Mouse (Mus musculus): ENCODE measurements around the gene Ralgps1. TPM values are rescaled to one million over a fixed set of nuclear protein-coding genes. Genes with fewer than 3 reads are reported as not detected.

Gene Ralgps1
- polyA plus RNA-seq (2015; fragmentation: Nextera tagmentation; extraction: Ambion mirVana) = 4.3 and 5.1 TPM in 2 replicates

DNA sequence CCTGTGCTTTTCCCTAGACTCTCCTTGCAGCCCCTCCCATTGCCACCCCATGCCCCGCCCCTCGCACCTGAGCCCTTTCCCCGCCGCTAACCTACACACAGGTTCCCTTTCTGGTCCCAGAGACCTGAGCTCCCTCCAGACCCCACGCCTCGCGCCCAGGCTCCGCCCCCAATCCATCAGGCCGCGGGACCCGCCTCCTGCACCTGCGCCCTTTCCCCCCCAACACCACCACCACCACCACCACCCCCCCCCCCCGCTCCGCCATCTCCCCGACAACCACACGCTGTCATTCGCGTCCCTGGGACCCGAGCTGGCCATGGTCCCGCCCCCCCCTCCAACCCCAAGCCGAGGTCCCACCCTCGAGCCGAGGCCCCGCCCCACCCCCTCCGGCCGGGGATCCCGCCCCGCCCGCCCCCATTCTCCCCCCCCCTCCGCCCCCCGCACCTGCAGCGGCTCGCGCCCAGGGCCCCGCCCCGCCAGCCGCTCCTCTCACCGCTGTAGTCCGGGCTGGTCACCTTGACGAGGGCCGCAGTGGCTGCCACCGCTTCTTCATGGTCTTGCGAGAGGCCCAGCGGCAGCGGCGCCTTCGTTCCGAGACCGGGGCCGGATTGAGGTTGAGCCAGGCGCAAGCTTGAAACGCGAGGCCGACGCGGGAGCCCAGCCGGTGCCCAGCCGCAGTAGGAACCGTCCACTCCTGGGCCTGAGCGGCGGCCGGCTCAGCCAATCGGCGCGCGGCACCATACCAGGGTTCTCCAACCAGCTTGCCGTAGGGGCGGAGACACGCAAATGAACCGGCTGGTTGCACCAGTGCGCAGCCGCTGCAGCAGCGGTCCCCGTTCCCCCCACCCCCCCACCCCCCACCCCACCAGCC lies at the start of gene Ralgps1:
TSS of gene Ralgps1 (minus strand) at position 710 of the 871 bp plus-strand sequence.
- H3K27me3 ChIP-seq = no peaks in the 10 kb centered on the region
- peak within 1 kb of the TSS; percentile 73 for H3K4me2 ChIP-seq (replicated peaks)
- ATAC-seq (ENCODE audit: low FRiP score, low read depth) = peak; percentile 99
- under 1% methylated on average over 51 of the region's 74 CpGs for WGBS
- H3K4me1 ChIP-seq = peaks cover 7% of the 10 kb centered on the region
- peak within 1 kb of the TSS; percentile 65 for H3K4me3 ChIP-seq
- peak within 1 kb of the TSS; percentile 84; the same call in 1 of the 2 replicates for H3K27ac ChIP-seq
- H3K9ac ChIP-seq = peak within 1 kb of the TSS; percentile 62
- H3K36me3 ChIP-seq = no peaks in the 10 kb centered on the region
- no peaks in the 10 kb centered on the region for H3K9me3 ChIP-seq

DNA sequence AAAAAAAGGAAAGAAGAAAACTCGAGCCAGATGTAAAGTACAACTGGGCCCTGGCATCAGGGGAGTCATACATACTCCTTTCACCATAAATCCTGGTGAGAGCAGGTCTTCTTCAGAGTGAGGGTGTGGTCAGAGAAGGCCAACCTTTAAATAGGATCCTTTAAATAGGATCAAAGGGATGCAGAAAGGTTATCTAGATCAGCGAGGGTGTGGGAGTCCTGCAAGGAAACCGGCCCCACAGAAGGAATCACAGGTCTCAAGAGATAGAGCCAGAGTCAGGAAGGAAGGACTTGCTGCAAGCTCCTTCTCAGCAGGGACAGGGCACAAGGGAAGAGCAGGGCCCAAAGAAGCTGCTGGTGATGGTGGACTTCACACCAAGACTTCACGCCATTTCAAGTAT lies 46.2 kb upstream of the Ralgps1 start:
- ATAC-seq (ENCODE audit: low FRiP score, low read depth) = no peak
- Histone ChIP-seq H3K27me3 (no peaks in the 10 kb centered on the region), H3K4me1 (no peaks in the 10 kb centered on the region), H3K36me3 (peaks cover 41% of the 10 kb centered on the region), H3K4me2 (replicated peaks) (no peak overlapping the region), H3K27ac (no peak overlapping the region), H3K9ac (no peak overlapping the region), H3K4me3 (no peak overlapping the region), H3K9me3 (no peaks in the 10 kb centered on the region)
- WGBS = 68% methylated on average over 4 of the region's 4 CpGs

- Histone ChIP-seq H3K36me3 (peaks cover 50% of the 10 kb centered on the region), H3K9ac (no peak overlapping the region), H3K27me3 (no peaks in the 10 kb centered on the region), H3K4me2 (replicated peaks) (no peak overlapping the region), H3K9me3 (no peaks in the 10 kb centered on the region), H3K4me1 (no peaks in the 10 kb centered on the region), H3K4me3 (no peak overlapping the region), H3K27ac (no peak overlapping the region)
- WGBS = 95% methylated on average over 13 of the region's 13 CpGs
- no peak for ATAC-seq (ENCODE audit: low FRiP score, low read depth)
These were observed 42.7 kb upstream of the Ralgps1 start for GRCm38 (mm10) chr2:33414019-33414418.

DNA sequence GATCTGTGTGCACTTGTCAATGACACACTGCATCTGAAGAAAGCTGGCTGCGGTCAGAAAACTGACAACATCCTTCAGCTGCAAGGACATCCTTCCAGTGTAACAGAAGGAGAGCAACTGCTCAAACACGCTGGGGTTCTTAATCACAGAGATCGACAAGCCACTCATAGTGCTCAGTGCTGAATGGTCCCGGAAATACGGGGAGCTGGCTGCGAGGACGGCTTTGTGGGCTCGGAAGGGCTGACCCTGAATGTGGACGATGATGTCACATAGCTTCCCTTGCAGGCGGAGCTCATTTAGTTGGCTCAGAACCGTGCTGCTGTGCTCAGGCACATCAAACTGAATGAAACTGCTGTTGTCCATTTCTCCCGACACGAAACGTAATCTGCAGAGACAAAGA lies 40.8 kb upstream of the Ralgps1 start:
- no peaks in the 10 kb centered on the region for H3K9me3 ChIP-seq
- no peak overlapping the region for H3K4me3 ChIP-seq
- 87% methylated on average over 14 of the region's 14 CpGs for WGBS
- no peaks in the 10 kb centered on the region for H3K4me1 ChIP-seq
- H3K4me2 ChIP-seq (replicated peaks) = no peak overlapping the region
- H3K9ac ChIP-seq = no peak overlapping the region
- peaks cover 55% of the 10 kb centered on the region for H3K36me3 ChIP-seq
- no peak for ATAC-seq (ENCODE audit: low FRiP score, low read depth)
- H3K27me3 ChIP-seq = no peaks in the 10 kb centered on the region
- H3K27ac ChIP-seq = no peak overlapping the region

DNA sequence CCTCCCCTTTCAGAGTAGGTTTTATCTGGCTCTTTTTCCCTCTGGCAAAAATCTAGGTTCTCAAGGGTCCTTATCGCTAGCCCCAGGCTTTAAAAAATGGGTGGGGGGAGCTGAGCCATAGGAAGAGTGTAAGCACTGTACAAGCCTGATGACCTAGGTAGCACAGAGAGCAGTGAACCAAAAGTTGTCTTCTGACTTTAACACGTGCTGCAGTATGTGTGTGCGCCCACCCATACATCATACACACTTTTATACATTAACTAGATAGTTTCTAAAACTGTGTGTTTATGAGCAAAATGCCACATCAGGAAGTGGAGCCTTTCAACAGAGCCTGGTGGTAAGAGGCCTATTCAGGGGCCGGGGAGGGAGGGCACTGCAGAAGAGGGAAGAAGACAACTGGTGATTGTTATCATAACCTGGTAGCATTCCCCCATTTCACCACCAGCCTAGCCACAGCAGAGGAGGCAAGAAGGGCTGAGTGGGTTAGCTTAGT lies 32.3 kb upstream of the Ralgps1 start:
- Histone ChIP-seq H3K27me3 (no peaks in the 10 kb centered on the region), H3K4me3 (no peak overlapping the region), H3K27ac (no peak overlapping the region), H3K9me3 (no peaks in the 10 kb centered on the region), H3K4me1 (peaks cover 4% of the 10 kb centered on the region; the same call in 1 of the 2 replicates), H3K4me2 (replicated peaks) (no peak overlapping the region), H3K36me3 (peaks cover 21% of the 10 kb centered on the region), H3K9ac (no peak overlapping the region)
- WGBS = 73% methylated on average over 4 of the region's 4 CpGs
- no peak for ATAC-seq (ENCODE audit: low FRiP score, low read depth)

- 61% methylated on average over 5 of the region's 5 CpGs for WGBS
- Histone ChIP-seq H3K4me1 (peaks cover 4% of the 10 kb centered on the region; the same call in 1 of the 2 replicates), H3K27me3 (no peaks in the 10 kb centered on the region), H3K36me3 (peaks cover 13% of the 10 kb centered on the region), H3K27ac (no peak overlapping the region), H3K9ac (no peak overlapping the region), H3K4me3 (no peak overlapping the region), H3K9me3 (no peaks in the 10 kb centered on the region), H3K4me2 (replicated peaks) (no peak overlapping the region)
- ATAC-seq (ENCODE audit: low FRiP score, low read depth) = no peak
These were observed 31.4 kb upstream of the Ralgps1 start for GRCm38 (mm10) chr2:33402638-33403037.

- Histone ChIP-seq H3K4me3 (no peak overlapping the region), H3K27me3 (no peaks in the 10 kb centered on the region), H3K27ac (no peak overlapping the region), H3K4me2 (replicated peaks) (no peak overlapping the region), H3K9me3 (no peaks in the 10 kb centered on the region), H3K4me1 (peaks cover 4% of the 10 kb centered on the region; the same call in 1 of the 2 replicates), H3K9ac (no peak overlapping the region), H3K36me3 (peaks cover 13% of the 10 kb centered on the region)
- ATAC-seq (ENCODE audit: low FRiP score, low read depth) = peak; percentile 59; the same call in 1 of the 2 replicates
- WGBS = 36% methylated on average over 7 of the region's 7 CpGs
These were observed 30.9 kb upstream of the Ralgps1 start for GRCm38 (mm10) chr2:33402236-33402635.

GRCm38 (mm10) chr2:33401217-33401616 lies 29.9 kb upstream of the Ralgps1 start:
- H3K9ac ChIP-seq = no peak overlapping the region
- no peak for ATAC-seq (ENCODE audit: low FRiP score, low read depth)

DNA sequence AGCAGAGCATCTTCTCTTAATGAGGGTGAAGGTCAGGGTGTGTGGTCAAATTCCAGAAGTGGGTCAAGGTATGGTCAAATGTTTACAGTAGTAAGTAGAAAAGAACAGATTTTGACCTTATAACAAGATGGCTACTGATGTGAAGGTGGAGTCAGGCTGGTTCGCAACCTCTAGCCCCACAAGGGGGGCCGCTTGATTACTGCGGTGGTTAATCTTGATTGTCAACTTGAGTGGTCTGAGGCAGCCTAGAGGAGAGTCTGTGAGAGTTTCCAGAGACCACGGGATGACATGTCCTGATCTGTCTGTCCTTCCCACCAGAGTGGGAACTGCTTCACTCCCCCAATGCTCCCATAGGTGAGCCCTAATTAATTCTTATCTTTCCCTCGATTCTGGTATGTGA lies 29.3 kb upstream of the Ralgps1 start:
- ATAC-seq (ENCODE audit: low FRiP score, low read depth) = no peak
- no peaks in the 10 kb centered on the region for H3K4me1 ChIP-seq
- H3K4me3 ChIP-seq = no peak overlapping the region
- H3K9ac ChIP-seq = no peak overlapping the region
- 73% methylated on average over 5 of the region's 5 CpGs for WGBS
- H3K4me2 ChIP-seq (replicated peaks) = no peak overlapping the region
- no peaks in the 10 kb centered on the region for H3K9me3 ChIP-seq
- no peak overlapping the region for H3K27ac ChIP-seq
- peaks cover 3% of the 10 kb centered on the region; the same call in 1 of the 2 replicates for H3K36me3 ChIP-seq
- H3K27me3 ChIP-seq = no peaks in the 10 kb centered on the region

More at GRCm38 (mm10) chr2:33401217-33401616, 29.9 kb upstream of the Ralgps1 start:
- Histone ChIP-seq H3K4me1 (no peaks in the 10 kb centered on the region), H3K36me3 (peaks cover 8% of the 10 kb centered on the region), H3K4me2 (replicated peaks) (no peak overlapping the region), H3K9me3 (no peaks in the 10 kb centered on the region), H3K27me3 (no peaks in the 10 kb centered on the region), H3K4me3 (no peak overlapping the region), H3K27ac (no peak overlapping the region)
- WGBS = 32% methylated on average over 3 of the region's 3 CpGs

DNA sequence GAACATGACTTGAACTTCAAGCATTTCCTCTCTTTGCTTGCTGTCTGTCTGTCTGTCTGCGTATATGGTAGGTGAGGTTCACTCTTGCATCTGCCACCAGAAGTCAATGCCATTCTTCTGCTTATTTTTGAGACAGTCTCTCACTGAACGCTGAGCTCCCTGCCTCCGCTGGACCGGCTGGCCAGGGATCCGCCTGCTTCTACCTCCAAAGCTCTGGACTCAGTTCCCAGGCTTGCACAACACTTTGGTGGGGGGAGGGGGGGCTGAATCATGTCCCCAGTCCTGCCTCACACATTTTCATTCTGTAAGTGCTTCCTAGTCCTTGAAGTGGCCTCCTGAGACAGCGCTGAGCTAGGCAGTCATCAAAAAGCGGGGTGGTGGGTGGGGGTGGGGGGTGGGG lies 27.8 kb upstream of the Ralgps1 start:
- Histone ChIP-seq H3K4me2 (replicated peaks) (no peak overlapping the region), H3K27me3 (no peaks in the 10 kb centered on the region), H3K9ac (no peak overlapping the region), H3K4me3 (no peak overlapping the region), H3K36me3 (no peaks in the 10 kb centered on the region), H3K9me3 (no peaks in the 10 kb centered on the region), H3K27ac (no peak overlapping the region), H3K4me1 (no peaks in the 10 kb centered on the region)
- WGBS = 73% methylated on average over 7 of the region's 7 CpGs
- ATAC-seq (ENCODE audit: low FRiP score, low read depth) = no peak

- Histone ChIP-seq H3K4me1 (no peaks in the 10 kb centered on the region), H3K27ac (no peak overlapping the region), H3K9me3 (no peaks in the 10 kb centered on the region), H3K4me3 (no peak overlapping the region), H3K4me2 (replicated peaks) (no peak overlapping the region), H3K27me3 (no peaks in the 10 kb centered on the region), H3K9ac (no peak overlapping the region), H3K36me3 (no peaks in the 10 kb centered on the region)
- 80% methylated on average over 4 of the region's 4 CpGs for WGBS
- ATAC-seq (ENCODE audit: low FRiP score, low read depth) = no peak
These were observed 25.8 kb upstream of the Ralgps1 start for GRCm38 (mm10) chr2:33397036-33397435.

DNA sequence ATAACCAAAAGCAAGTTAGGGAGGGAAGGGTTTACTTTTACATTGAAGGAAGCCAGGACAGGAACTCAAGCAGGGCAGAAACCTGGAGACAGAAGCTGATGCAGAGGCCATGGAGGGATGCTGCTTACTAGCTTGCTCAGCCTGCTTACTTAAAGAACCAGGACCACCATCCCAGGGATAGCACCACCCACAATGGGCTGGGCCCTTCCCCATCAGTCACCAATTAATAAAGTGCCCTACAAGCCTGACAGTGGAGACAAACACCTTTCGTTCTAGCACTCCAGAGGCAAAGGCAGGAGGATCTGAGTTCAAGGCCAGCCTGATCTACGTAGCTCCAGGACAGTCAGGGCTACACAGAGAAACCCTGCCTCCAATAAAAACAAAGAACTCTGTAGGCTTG lies 23.8 kb upstream of the Ralgps1 start:
- Histone ChIP-seq H3K36me3 (no peaks in the 10 kb centered on the region), H3K4me3 (no peak overlapping the region), H3K4me1 (no peaks in the 10 kb centered on the region), H3K27ac (no peak overlapping the region), H3K9ac (no peak overlapping the region), H3K27me3 (no peaks in the 10 kb centered on the region), H3K4me2 (replicated peaks) (no peak overlapping the region), H3K9me3 (0 out of 2 replicates have a peak, but pooled peaks cover 4% of the 10 kb centered on the region)
- WGBS = 75% methylated on average over 2 of the region's 2 CpGs
- no peak for ATAC-seq (ENCODE audit: low FRiP score, low read depth)

All from limb, embryonic 13.5 days (tissue).